Mouse (Mus musculus): ENCODE data around the gene Poc1b.

Gene Poc1b

DNA sequence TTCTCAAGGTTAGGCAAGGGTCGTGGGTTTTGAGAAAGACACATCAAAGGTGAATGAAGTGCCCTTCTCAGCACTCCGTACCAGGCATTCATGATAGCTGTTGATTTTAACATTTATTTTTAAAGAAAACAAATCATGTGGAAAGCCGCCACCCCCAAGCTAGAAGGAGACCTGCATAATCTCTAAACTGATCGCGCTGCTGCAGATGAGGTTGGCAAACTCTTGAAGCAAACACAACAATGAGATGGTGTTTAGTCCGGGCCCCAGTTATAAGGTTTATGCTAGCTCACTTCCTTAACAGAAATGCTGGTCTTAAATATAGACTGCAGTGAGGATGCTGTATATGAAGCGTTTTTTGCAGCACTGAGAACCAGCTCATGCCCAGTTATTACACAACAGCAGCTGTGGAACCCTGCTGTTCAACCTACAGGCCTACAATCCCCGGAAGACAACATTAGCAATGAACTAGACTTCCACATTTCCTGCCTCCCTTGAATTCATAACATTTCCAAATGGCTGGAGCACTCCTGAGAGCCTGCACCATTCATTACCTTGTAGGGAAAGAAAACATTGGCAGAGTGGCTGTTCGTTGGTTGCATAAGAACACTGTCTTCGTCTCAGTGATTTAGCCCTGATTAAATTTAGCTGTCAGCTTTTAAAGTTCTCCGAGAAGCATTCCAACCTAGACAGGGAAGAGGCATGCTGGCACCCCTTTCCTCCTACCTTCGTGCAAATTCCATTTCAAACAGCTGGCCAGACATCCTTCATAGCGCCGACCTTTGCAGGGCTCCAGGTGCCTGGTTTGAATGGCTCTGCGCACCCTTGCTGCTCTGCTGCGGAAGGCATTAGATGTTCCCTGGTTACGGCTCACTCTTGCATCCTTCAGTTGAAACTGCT is 121.4 kb downstream of the Poc1b start:
- DNase-seq (ENCODE audit: low read depth) = no peak

DNA sequence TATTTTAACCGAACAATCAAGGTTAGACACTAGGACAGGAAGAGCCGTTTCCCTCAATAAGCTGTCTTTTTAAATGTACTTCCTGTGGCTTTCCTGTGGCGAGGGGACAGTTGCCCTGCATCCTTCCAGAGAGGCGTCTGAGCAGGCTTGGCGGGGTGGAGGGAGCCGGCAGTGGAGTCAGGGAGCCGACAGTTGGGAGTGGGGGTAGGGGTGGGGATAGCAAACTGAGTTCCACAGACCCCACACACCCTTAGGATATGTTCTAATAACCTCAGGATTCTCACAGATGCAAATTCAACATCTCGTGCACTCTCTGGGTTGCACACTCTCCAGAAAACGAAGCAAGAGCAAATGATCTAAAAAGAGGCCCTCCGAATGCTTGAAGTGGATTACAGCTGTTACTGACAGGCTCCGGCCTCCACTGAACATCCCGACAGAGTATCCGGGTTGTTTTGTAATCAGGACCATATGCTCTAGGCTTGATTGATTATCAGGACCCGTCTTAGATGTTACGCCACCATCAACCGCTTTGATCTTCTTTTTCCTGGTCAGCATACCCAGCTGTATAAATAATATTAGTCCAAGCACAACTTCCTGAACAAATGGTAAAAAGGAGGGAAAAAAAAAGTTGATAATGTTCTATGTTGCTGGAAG is 122.3 kb downstream of the Poc1b start:
- no peak for DNase-seq (ENCODE audit: low read depth)

DNA sequence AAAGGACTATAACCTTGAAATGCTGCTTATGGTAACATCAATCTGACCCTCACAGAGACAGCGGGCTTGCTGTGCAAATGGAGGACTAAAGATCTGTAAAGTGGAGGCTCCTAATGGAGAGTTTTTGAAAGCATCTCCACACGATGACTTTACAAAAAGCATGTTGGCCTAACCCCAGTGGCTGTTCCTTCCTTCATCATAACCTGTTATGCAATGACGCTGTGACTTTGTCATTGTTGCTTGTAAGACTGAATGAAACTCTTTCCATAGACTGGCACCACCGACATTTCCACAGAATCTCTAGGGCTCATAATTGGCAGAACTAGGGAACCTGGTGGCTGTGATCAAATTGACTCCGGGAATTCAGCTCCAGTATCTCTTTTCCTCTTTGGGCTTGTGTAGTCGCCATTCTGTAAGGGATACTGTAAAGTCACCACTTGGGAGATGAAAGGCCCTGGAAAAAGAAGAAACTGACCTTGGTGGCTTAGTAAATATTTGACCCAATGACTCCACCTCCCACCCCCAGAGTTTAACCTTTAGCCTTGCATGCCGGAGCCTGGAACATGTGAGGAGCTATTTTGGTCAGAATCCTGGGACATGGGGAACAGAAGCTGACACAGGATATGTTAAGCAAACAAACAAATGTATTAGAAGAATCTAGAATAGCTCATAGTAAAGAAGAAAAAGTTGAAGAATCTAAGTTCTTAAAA is 125.8 kb downstream of the Poc1b start:
- DNase-seq (ENCODE audit: low read depth) = no peak

DNA sequence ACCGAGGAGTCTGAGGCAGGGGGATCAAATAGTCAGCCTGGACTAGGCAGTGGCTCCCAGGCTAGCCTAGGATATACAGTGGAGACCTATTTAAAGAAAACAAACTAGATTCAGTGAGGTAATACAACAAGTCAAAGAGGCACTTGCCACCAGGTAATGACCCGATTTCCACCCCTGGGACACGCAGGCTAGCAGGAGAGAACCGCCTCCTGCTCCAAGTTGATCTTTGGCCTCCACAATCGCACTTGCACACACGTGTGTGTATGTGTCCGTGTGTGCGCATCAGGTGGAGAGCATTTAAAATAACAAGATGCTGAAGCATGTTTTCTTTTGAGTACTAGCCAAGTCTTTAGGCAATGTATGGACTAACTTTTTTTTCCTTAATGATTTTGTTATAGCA is 127.5 kb downstream of the Poc1b start:
- DNase-seq (ENCODE audit: low read depth) = no peak

DNA sequence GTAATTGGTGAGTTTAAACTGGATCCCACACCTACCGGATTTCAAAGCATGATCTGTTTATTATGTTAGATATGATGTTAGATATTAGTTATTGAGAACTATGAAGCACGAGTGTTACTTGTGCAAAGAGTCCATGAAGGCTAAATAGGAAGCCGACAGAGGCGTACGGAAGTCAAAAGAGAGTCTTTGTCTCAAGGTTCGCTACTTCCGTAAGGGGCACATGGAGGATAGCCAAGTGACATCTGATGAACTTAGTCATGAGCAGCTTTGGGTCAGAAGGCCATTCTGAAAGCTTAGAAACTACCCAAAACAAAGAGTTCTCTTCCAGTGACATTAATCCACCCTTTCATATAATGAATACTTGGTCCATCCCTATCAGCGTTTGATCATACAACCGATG is 128.2 kb downstream of the Poc1b start:
- no peak for DNase-seq (ENCODE audit: low read depth)

DNA sequence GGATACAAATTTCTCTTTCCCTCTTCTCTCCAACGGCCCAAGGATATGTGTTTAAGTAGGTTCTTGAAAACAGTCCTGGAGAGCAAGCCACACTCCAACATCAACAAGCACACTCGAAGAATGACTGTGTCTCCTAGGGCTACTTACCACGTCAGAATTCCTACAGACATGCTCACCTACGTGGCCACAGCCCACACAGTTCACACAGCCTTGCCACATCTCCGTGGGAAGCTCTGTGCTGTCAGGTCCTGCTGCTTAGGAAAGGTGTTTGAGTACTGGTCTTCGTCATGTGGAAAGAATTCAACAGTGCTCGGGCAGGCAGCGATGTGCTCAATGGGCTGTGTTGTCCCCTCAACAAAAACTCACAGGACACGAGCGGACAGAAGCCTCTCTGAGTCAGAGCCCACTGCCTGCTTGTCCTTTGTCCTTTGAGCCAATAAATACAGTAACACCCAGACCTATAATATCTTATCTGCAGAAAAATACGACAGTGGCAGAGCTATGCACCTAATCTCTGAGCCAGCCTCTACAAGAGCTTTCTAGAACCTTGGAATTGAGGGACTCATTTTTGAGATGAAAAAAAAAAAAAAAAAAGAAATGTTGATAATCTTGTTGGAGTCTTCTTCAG is 130.5 kb downstream of the Poc1b start:
- DNase-seq (ENCODE audit: low read depth) = no peak

DNA sequence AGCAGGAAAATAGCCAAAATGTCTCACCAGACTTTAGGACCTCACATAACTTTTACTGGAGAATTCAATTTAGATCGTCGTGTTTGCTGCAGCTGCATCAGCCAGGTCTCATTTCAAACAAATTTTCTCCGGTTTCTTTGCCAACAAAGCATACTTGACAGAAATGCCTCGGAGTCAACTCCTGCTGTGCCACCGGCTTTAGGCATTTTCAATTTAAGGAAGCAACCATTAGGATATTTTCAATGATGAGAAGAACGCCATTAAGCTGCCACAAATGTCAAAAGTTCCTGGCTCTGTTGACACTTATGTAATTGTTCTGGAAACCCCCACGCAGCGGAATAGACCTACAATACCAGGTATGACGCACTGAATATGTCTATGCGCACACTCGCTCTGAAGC is 131.7 kb downstream of the Poc1b start:
- no peak for DNase-seq (ENCODE audit: low read depth)

GRCm38 (mm10) chr10:99241284-99241828 is 134.5 kb downstream of the Poc1b start:
- DNase-seq (ENCODE audit: low read depth) = no peak

DNA sequence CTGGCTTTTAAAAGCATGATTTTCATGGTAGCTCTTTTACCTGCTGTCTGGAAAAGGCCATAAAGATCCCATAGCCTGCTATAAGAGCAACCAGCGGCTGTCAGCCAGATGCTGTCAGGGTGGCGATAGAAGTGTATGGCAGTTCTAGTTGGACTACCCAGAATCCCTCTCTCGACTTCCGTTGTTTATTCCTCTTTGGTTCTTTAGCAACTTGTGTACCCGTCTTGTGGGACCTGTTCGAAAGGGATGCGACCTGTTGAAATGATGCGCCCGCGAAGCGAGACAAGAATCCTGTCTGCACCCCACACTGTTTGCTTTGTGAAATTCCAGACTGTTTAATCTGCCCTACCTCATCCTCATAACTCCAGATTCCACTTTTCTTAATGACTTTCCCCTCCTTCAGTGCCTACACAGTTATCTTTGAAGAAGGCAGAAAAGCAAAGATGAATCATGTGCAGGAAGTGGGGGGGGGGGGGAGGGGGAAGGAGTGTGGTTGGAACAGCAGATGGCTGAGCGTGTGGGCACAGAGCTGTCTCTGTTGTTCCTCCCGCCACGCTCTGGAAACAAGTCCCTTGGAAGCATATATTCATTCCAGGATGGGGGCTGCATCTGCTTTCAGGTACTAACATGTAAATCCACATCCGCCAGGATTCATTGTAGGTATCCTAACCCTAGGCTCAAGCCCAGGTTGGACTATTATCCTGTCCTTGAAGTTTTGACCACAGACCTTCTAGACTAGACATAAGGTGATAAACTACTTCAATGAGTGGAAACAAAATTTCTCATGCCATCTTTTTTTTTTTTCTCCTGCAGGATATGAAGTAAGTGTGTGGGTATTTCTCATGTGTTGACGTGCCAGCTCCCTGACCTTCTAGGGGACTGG is 135.2 kb downstream of the Poc1b start:
- no peak for DNase-seq (ENCODE audit: low read depth)

DNA sequence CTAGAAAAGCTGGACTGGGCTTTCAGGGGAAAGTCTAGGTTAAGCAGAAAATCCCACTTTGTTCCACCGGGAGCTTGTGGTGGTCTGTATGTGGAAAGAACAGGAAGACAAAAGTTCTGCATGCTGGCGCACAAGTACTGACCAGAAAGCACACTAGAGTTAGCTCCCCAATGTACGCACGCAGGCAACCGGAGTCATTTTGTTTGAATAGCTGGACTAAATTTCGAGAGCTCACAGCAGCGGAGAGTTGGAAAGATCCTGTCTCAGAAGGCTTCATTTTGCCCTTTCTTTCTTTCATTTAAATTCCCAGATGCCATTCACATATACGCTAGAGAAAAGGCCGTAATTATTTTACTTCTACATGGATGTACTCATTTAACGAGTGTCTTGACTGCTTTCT is 135.9 kb downstream of the Poc1b start:
- DNase-seq (ENCODE audit: low read depth) = no peak

DNA sequence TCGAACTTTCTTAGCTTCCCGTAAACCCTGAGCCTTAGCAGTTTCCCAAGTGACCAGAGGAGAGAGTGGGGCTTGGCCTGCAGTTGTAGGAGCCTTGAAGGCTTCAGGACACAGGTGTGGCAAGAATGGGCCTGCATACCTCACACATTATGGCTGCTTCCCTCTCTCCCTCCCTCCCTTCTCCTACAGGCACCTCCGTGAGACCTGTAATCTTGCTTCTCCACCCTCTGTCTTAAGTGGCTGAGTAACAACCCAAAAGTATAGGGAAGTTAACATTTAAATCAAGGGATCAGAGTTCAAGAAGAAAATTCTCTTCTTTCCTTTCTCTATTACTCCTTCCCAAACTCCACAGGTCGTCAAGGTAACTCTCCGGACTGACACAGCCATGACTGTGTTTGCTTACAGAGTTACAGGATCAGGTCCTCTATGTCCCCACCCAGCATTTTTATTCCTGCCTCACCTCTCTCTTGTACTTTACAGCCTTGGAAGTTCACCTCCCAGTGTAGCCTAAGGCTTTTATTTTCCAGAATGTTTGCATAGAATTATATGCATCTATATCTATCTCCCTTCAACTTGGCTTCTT is 137.2 kb downstream of the Poc1b start:
- DNase-seq (ENCODE audit: low read depth) = no peak

GRCm38 (mm10) chr10:99244655-99245260 is 137.9 kb downstream of the Poc1b start:
- no peak for DNase-seq (ENCODE audit: low read depth)

DNA sequence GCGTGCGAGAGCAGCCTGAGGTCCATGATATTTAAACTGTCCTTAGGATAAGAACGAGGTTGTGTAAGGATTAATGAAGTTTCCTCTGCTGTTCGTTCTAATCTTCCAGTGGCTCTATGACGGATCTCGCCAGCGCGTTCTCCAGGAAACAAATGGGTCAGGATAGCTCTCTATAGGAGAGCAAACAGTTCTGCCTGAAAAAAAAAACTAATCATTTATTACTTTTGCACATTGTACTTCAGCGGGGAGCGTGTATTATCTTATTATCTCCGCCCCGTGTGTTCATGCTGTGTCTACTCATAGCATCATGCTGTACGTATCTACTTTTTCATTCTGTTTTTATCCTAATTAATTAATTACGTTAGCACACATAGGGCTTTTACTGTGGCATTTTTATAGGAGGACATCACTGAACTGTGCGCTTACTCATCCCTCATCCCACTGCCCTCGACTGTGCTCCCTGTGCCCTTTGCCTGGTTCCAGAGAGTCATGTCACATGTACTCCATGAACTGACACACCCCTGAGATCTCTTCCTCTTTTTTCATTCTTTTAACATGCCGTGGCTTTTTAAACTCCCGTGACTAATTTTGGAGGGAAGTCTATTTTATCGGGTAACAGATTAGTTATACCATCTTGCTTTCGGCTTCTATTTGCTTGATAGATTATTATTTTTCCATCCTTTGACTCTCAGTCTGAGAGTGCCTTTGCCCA is 140.1 kb downstream of the Poc1b start:
- no peak for DNase-seq (ENCODE audit: low read depth)

Data from c-Kit-positive CD71-negative TER-119-negative erythroid progenitor cells, embryonic 14.5 days (primary cell).